Mouse (Mus musculus) spleen, adult 18-20 months (tissue): ENCODE results near the gene Thrb.

Experiments
- DNase-seq, 2 experiments: peaks; one replicate each; pipeline ENCODE4 v3.0.0; 2022; ENCODE audit warnings: mixed read lengths in 2 of 2

Gene Thrb

GRCm38 (mm10) chr14:17719494-17719893, 59.4 kb downstream of the Thrb start:
- DNase-seq: no peak

GRCm38 (mm10) chr14:17722824-17723445, 62.9 kb downstream of the Thrb start:
- DNase-seq: no peak

- DNase-seq: no peak
These were observed 64.5 kb downstream of the Thrb start for GRCm38 (mm10) chr14:17724577-17724976.

GRCm38 (mm10) chr14:17726906-17727305, 66.8 kb downstream of the Thrb start:
- no peak for DNase-seq

- DNase-seq: no peak
These were observed 67.8 kb downstream of the Thrb start for GRCm38 (mm10) chr14:17727878-17728277.

GRCm38 (mm10) chr14:17728889-17729288, 68.8 kb downstream of the Thrb start:
- DNase-seq: no peak

GRCm38 (mm10) chr14:17731020-17731419, 71.0 kb downstream of the Thrb start:
- no peak for DNase-seq

- DNase-seq: no peak
These were observed 73.2 kb downstream of the Thrb start for GRCm38 (mm10) chr14:17733077-17733778.

GRCm38 (mm10) chr14:17733779-17734137, 73.7 kb downstream of the Thrb start:
- DNase-seq: no peak

GRCm38 (mm10) chr14:17735440-17735839, 75.4 kb downstream of the Thrb start:
- no peak for DNase-seq

- no peak for DNase-seq
These were observed 80.8 kb downstream of the Thrb start for GRCm38 (mm10) chr14:17740903-17741302.

- DNase-seq: no peak
These were observed 82.2 kb downstream of the Thrb start for GRCm38 (mm10) chr14:17742264-17742663.

- DNase-seq: no peak
These were observed 83.0 kb downstream of the Thrb start for GRCm38 (mm10) chr14:17742902-17743712.

- no peak for DNase-seq
These were observed 83.7 kb downstream of the Thrb start for GRCm38 (mm10) chr14:17743713-17744158.

- DNase-seq: no peak
These were observed 87.9 kb downstream of the Thrb start for GRCm38 (mm10) chr14:17747922-17748321.

GRCm38 (mm10) chr14:17748945-17749344, 88.9 kb downstream of the Thrb start:
- no peak for DNase-seq

GRCm38 (mm10) chr14:17751911-17752310, 91.8 kb downstream of the Thrb start:
- DNase-seq: no peak

- no peak for DNase-seq
These were observed 93.4 kb downstream of the Thrb start for GRCm38 (mm10) chr14:17753429-17753828.

GRCm38 (mm10) chr14:17756732-17757131, 96.7 kb downstream of the Thrb start:
- no peak for DNase-seq

- no peak for DNase-seq
These were observed 107.9 kb downstream of the Thrb start for GRCm38 (mm10) chr14:17767987-17768386.

- DNase-seq: no peak
These were observed 114.3 kb downstream of the Thrb start for GRCm38 (mm10) chr14:17774404-17774803.

GRCm38 (mm10) chr14:17781921-17782320, 121.9 kb downstream of the Thrb start:
- DNase-seq: no peak

- DNase-seq: no peak
These were observed 124.2 kb downstream of the Thrb start for GRCm38 (mm10) chr14:17784207-17784806.
